In genomic region chr13:49394886-49395447, GRCm38 (mm10) we compare ENCODE assay signal across 22 mouse cellular contexts.
"Had no signal": no experiment of that assay in that cellular context is flagged by ENCODE, and none has a peak within 500 bp of the region (broad histone marks: within the 10 kb centered on the region; RNA-seq: fewer than 3 reads in every experiment).

No protein-coding gene starts in this region.

- H3K4me2 ChIP-seq: limb, embryonic 12.5 days; limb, embryonic 15.5 days; liver, embryonic 11.5 days; lung, embryonic 15.5 days; midbrain, embryonic 13.5 days had no signal

- ATAC-seq: midbrain, embryonic 13.5 days had no signal

- H3K36me3 ChIP-seq: limb, embryonic 15.5 days; lung, embryonic 15.5 days had no signal

- H3K9me3 ChIP-seq: limb, embryonic 15.5 days; lung, embryonic 15.5 days; midbrain, embryonic 13.5 days had no signal

- H3K9ac ChIP-seq: limb, embryonic 12.5 days; limb, embryonic 15.5 days; liver, embryonic 14.5 days; lung, embryonic 15.5 days; midbrain, embryonic 13.5 days had no signal

- H3K4me1 ChIP-seq: limb, embryonic 12.5 days; limb, embryonic 15.5 days; lung, embryonic 15.5 days; midbrain, embryonic 10.5 days; midbrain, embryonic 13.5 days had no signal

- H3K27me3 ChIP-seq: limb, embryonic 12.5 days; limb, embryonic 15.5 days; lung, embryonic 15.5 days; megakaryocyte, embryonic 14.5 days; midbrain, embryonic 13.5 days had no signal

- H3K27ac ChIP-seq: limb, embryonic 12.5 days; limb, embryonic 15.5 days; liver, embryonic 14.5 days; lung, embryonic 15.5 days; midbrain, embryonic 10.5 days; midbrain, embryonic 13.5 days; stomach, postnatal 0 days had no signal

- H3K4me3 ChIP-seq: limb, embryonic 12.5 days; limb, embryonic 15.5 days; lung, embryonic 15.5 days; midbrain, embryonic 10.5 days; midbrain, embryonic 13.5 days had no signal

- DNase-seq: kidney, adult 9 months; kidney, postnatal 14 days; kidney, postnatal 4 days; left cerebral cortex, postnatal 4 days; lung, adult 18-20 months; lung, postnatal 10 days; lung, postnatal 36 days; right cerebral cortex, adult 18-20 months; right cerebral cortex, postnatal 14 days; right cerebral cortex, postnatal 4 days; thymus, adult 2 months; thymus, postnatal 14 days; thymus, postnatal 4 days had no signal
